Mouse (Mus musculus) erythroblast, embryonic 14.5 days (primary cell): ENCODE measurements around the gene Cebpg. TPM values are rescaled to one million over a fixed set of nuclear protein-coding genes. Genes with fewer than 3 reads are reported as not detected.

Experiments used
- H3K27me3 ChIP-seq: 2 replicates; pipeline ENCODE4 v1.6.1; 2012; ENCODE audit warnings: inconsistent platforms; ENCODE audit not compliant: control insufficient read depth
- H3K36me3 ChIP-seq: 2 replicates; pipeline ENCODE4 v1.6.1; 2012; ENCODE audit warnings: mild to moderate bottlenecking, inconsistent platforms; ENCODE audit not compliant: control insufficient read depth
- H3K4me1 ChIP-seq: 2 replicates; pipeline ENCODE4 v1.6.1; 2012; ENCODE audit warnings: inconsistent platforms; ENCODE audit not compliant: control insufficient read depth
- H3K4me3 ChIP-seq: replicated peaks from 2 replicates; pipeline ENCODE3; 2012; ENCODE audit warnings: moderate library complexity, mild to moderate bottlenecking, inconsistent platforms
- H3K9me3 ChIP-seq: 2 replicates; pipeline ENCODE4 v1.6.1; 2012; ENCODE audit warnings: low read length, inconsistent platforms, mixed read lengths; ENCODE audit not compliant: control insufficient read depth
- GATA1 ChIP-seq: IDR thresholded peaks from 2 replicates; pipeline ENCODE4 v1.6.1; 2012; ENCODE audit warnings: low read length, inconsistent platforms, mixed read lengths
- TAL1 ChIP-seq: IDR thresholded peaks from 3 replicates; pipeline ENCODE4 v1.6.1; 2012; ENCODE audit warnings: low read length, inconsistent platforms, mixed read lengths
- polyA plus RNA-seq: library from polyadenylated mRNA; stranded (reverse); fragments of >175 nt; gene quantifications from 2 replicates; pipeline ENCODE4 v1.2.3, GENCODE M21; 2012

Cebpg gene
- polyA plus RNA-seq, 1 experiment, result 2.2 TPM

- H3K27me3 ChIP-seq, result no peaks in the 10 kb centered on the region
- no peak for TF ChIP-seq TAL1
- no peak for TF ChIP-seq GATA1
- H3K9me3 ChIP-seq, result no peaks in the 10 kb centered on the region
- no peaks in the 10 kb centered on the region for H3K36me3 ChIP-seq
- H3K4me1 ChIP-seq, result no peaks in the 10 kb centered on the region
- H3K4me3 ChIP-seq, result no peak overlapping the region
Measured at GRCm38 (mm10) chr7:35076645-35077044, 20.3 kb upstream of the Cebpg start.

GRCm38 (mm10) chr7:35066640-35067212, 10.4 kb upstream of the Cebpg start:
- Histone ChIP-seq H3K9me3 (no peaks in the 10 kb centered on the region), H3K4me3 (no peak overlapping the region), H3K36me3 (no peaks in the 10 kb centered on the region), H3K4me1 (no peaks in the 10 kb centered on the region), H3K27me3 (no peaks in the 10 kb centered on the region)
- TF ChIP-seq GATA1 (no peak), TAL1 (no peak)

- H3K4me3 ChIP-seq, result no peak overlapping the region
Measured at GRCm38 (mm10) chr7:35065958-35066357, 9.6 kb upstream of the Cebpg start.

GRCm38 (mm10) chr7:35064286-35065258, 8.2 kb upstream of the Cebpg start:
- Histone ChIP-seq H3K36me3 (no peaks in the 10 kb centered on the region), H3K4me3 (no peak overlapping the region), H3K4me1 (no peaks in the 10 kb centered on the region)

More at GRCm38 (mm10) chr7:35065958-35066357, 9.6 kb upstream of the Cebpg start:
- TF ChIP-seq TAL1 (no peak), GATA1 (no peak)
- H3K36me3 ChIP-seq, result no peaks in the 10 kb centered on the region
- no peaks in the 10 kb centered on the region for H3K27me3 ChIP-seq
- H3K9me3 ChIP-seq, result no peaks in the 10 kb centered on the region
- no peaks in the 10 kb centered on the region for H3K4me1 ChIP-seq

GRCm38 (mm10) chr7:35059467-35059866, 3.1 kb upstream of the Cebpg start:
- H3K4me1 ChIP-seq, result peaks cover 24% of the 10 kb centered on the region
- H3K4me3 ChIP-seq, result no peak overlapping the region
- no peaks in the 10 kb centered on the region for H3K27me3 ChIP-seq
- no peak for TF ChIP-seq TAL1
- no peak for TF ChIP-seq GATA1
- H3K9me3 ChIP-seq, result peaks cover 4% of the 10 kb centered on the region
- peaks cover 3% of the 10 kb centered on the region for H3K36me3 ChIP-seq

More at GRCm38 (mm10) chr7:35064286-35065258, 8.2 kb upstream of the Cebpg start:
- Histone ChIP-seq H3K27me3 (no peaks in the 10 kb centered on the region), H3K9me3 (peaks cover 2% of the 10 kb centered on the region)
- TF ChIP-seq TAL1 (no peak), GATA1 (no peak)

GRCm38 (mm10) chr7:35058329-35058728, 2.0 kb upstream of the Cebpg start:
- no peak overlapping the region for H3K4me3 ChIP-seq
- TF ChIP-seq TAL1 (no peak), GATA1 (no peak)
- H3K4me1 ChIP-seq, result peaks cover 31% of the 10 kb centered on the region

GRCm38 (mm10) chr7:35057569-35057968, 1.2 kb upstream of the Cebpg start:
- H3K4me3 ChIP-seq, result peak overlapping the region; percentile 100
- peaks cover 4% of the 10 kb centered on the region for H3K9me3 ChIP-seq
- no peaks in the 10 kb centered on the region for H3K27me3 ChIP-seq
- H3K36me3 ChIP-seq, result peaks cover 18% of the 10 kb centered on the region
- TF ChIP-seq TAL1 (no peak), GATA1 (no peak)
- peaks cover 31% of the 10 kb centered on the region for H3K4me1 ChIP-seq

More at GRCm38 (mm10) chr7:35058329-35058728, 2.0 kb upstream of the Cebpg start:
- peaks cover 4% of the 10 kb centered on the region for H3K9me3 ChIP-seq
- no peaks in the 10 kb centered on the region for H3K27me3 ChIP-seq
- H3K36me3 ChIP-seq, result peaks cover 11% of the 10 kb centered on the region

GRCm38 (mm10) chr7:35056999-35057398, 626 bp upstream of the Cebpg start:
- peak overlapping the region; percentile 100 for H3K4me3 ChIP-seq
- no peaks in the 10 kb centered on the region for H3K27me3 ChIP-seq
- peaks cover 4% of the 10 kb centered on the region for H3K9me3 ChIP-seq
- H3K36me3 ChIP-seq, result peaks cover 20% of the 10 kb centered on the region
- peaks cover 31% of the 10 kb centered on the region for H3K4me1 ChIP-seq
- TF ChIP-seq TAL1, result no peak
- no peak for TF ChIP-seq GATA1
